Mouse (Mus musculus): Measurements from ENCODE around the gene Gjd3.
A peak's percentile ranks its signal among the peaks of the same experiment; 100 is the strongest.
"Not testable (repeated sequence)": the region's sequence is repeated elsewhere in the genome, so short reads cannot be mapped to it uniquely, and the experiment has no call there.

The Gjd3 gene

DNA sequence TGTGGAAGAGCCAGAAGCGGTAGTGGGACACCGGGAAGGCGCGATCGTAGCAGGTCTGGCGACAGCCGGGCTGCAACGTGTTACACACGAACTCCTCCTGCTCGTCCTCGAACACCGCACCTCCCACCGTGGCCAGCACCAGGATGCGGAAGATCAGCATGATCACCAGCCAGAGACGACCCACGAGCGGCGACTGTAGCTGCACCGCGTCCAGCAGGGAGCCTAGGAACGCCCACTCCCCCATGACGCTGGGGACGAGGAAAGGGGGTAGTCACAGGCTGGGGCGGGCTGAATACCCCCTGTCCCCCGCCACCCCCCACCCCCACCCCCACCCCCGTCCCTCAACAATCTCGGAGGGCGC, at the start of gene Gjd3:
Gene Gjd3, minus strand, starts transcription at position 244 of the 361 bp plus-strand sequence.
- DNase-seq (ENCODE audit: low spot score): no peak

GRCm38 (mm10) chr11:99026899-99027440, 44.2 kb upstream of the Gjd3 start:
- no peak for DNase-seq (ENCODE audit: low spot score)

- DNase-seq (ENCODE audit: low spot score): no peak
These were observed 43.1 kb upstream of the Gjd3 start for GRCm38 (mm10) chr11:99025878-99026277.

- DNase-seq (ENCODE audit: low spot score): no peak
These were observed 41.8 kb upstream of the Gjd3 start for GRCm38 (mm10) chr11:99024468-99025134.

GRCm38 (mm10) chr11:99023500-99024467, 41.0 kb upstream of the Gjd3 start, which contains the start of gene Top2a:
Gene Top2a, minus strand, starts transcription at chr11:99024189.
- peak; percentile 98 for DNase-seq (ENCODE audit: low spot score)

- DNase-seq (ENCODE audit: low spot score): no peak
These were observed 40.3 kb upstream of the Gjd3 start for GRCm38 (mm10) chr11:99023094-99023493.

GRCm38 (mm10) chr11:99022384-99022933, 39.6 kb upstream of the Gjd3 start:
- no peak for DNase-seq (ENCODE audit: low spot score)

DNA sequence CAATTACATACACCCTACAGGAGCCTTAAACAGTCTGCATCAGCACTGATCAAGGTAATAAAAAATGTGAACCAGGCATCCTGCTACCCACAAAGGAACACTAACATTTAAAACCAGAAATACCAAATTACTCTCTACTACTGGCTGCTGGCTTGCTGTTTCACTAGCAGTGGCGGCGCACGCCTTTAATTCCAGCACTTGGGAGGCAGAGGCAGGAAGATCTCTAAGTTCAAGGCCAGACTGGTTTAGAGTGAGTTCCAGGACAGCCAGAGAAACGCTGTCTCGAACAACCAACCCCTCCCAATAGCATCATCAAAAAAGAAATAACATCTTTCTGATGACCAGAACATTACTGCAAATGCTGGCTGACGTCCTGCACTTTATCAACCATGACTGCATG, 37.0 kb upstream of the Gjd3 start:
- DNase-seq (ENCODE audit: low spot score): no peak

DNA sequence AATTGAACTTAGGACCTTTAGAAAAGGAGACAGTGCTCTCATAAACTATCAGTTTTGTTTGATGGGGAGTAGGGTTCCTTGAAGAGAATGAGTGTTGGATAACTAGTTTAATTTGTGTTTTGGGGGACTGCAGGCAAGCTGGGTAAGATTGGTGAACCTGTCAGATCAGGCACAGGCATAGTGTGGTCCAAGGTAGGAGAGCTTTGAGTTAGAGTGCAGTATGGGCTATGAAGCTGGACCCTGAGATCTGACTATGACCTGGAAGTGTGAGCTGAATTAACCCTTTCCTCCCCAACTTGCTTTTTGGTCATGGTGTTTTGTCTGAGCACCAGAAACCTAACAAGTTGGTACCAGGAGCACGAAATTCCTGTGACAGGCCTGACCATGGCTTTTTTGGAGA, 31.0 kb upstream of the Gjd3 start:
- no peak for DNase-seq (ENCODE audit: low spot score)

GRCm38 (mm10) chr11:99010706-99011105, 27.9 kb upstream of the Gjd3 start:
- DNase-seq (ENCODE audit: low spot score): no peak

DNA sequence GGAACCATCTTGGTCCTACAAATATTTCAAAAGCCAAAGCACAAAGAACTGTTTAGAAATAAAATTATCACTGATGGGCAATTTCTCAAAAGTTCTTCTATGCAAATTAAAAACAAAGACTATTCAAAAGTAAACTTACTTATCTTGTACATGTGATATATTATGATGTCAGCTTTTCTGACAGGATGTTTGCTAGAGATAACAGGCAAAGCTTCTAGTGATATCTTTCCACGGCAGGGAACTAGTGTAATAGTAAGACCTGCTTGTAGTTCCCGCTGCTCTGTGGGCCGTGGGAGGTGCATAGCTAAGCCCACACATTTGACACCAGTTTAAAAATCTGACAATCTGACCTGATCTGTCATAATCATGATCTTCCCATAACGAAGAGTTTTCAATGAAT, 27.3 kb upstream of the Gjd3 start:
- no peak for DNase-seq (ENCODE audit: low spot score)

DNA sequence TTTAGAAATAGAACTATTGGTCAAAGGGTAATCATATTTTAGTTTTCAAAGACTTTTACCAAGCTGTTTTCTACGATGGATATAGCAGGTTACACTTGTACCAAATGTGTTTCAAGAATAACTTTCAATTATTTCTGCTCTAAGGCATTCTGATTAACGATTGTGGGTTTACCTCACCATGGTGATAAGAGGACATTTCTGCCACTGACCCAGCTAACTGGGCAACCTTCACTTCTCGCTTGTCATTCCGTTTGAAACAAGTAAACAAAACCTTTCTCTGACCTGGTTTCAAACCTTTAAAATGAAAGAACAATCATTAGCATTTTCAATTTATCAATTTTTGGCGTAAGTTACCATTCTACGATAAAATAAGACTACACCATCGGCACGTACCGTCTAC, 24.0 kb upstream of the Gjd3 start:
- DNase-seq (ENCODE audit: low spot score): no peak

DNA sequence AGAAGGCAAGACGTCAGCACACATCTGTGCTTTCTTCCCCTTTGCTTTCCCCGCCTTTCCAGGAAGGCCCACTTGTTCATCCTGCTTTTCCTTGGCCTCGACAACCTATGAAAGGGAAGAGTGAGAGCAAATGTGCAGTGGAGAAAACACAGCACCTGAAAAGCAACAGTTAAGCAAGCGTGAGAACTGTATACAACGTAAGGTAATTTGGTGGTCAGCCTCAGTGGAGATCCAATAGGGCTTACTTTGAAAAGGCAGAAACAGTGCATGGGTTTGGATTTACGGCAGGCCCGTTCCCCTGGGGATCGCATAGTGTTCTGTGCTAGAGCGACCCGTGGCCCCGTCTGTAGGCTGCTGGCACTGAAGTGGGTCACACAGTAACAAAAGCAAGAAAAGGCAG, 16.4 kb upstream of the Gjd3 start:
- DNase-seq (ENCODE audit: low spot score): no peak

DNA sequence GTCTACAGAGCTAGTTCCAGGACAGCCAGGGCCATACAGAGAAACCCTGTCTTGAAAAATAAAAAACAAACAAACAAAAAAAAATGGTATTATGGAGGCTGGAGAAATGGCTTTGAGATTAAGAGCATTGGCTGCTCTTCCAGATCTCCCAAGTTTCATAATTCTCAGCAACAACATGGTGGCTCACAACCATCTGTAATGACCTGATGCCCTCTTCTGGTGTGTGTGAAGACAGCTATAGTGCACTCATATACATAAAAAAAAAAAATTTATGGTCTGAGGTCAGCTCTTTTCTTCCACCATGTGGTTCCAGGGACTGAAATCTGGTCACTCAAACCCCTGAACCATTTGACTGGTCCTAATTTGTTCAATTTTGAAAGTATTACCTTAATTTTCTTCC, 16.0 kb upstream of the Gjd3 start:
- DNase-seq (ENCODE audit: low spot score): no peak

DNA sequence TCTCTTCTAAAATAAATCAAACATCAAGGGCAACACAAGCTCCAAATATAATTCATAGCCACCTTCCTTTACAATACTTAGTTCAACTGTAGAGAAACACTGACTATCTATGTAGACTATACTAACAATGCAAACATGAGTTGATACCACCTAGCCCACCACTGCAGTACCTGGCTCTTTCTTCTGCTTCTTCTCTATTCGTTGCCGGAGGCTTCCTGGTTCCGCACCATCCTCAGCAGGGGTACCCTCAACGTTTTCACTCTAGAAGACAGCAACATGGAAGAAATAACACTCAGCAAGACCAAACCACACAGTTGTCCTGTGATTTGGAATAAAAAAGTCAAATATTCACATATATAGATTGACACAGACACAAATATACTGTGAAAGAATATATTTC, 14.8 kb upstream of the Gjd3 start:
- no peak for DNase-seq (ENCODE audit: low spot score)

DNA sequence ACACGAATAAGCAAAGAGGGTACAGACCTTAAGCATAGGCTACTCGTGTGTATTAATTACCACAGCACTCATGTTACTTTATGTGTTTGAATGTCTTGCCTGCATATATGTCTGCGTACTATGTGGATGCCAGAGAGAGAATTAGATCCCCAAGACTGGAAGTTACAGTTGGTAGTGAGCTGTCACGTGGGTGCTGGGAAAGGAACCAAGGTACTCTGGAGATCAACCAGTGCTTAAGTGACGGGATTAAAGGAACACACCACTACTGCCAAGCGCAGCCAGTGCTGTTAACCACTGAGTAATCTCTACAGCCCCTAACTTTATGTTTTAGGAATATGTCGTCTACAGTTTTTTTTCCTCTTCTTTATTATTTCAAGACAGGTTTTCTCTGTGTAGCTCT, 13.2 kb upstream of the Gjd3 start:
- no peak for DNase-seq (ENCODE audit: low spot score)

DNA sequence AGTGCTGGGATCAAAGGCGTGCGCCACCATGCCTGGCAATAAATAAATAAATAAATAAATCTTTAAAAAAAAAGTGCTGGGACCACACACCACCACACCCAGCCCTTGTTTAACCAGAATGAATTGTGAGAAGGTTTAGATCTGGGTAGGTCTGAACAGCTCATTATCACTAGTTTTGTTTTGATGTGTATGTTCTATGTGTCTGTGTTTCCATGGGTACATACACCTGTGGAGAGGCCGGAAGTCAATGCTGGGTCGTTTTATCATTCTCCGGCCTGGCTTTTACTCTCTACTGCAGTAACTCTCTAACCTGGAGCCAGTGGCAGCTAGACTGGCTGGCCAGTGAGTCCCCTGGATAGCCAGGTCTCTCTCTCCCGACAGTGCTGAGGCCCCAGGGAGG, 8.1 kb upstream of the Gjd3 start:
- DNase-seq (ENCODE audit: low spot score): no peak

- not testable (repeated sequence) for DNase-seq (ENCODE audit: low spot score)
These were observed 5.4 kb upstream of the Gjd3 start for GRCm38 (mm10) chr11:98988260-98988659.

DNA sequence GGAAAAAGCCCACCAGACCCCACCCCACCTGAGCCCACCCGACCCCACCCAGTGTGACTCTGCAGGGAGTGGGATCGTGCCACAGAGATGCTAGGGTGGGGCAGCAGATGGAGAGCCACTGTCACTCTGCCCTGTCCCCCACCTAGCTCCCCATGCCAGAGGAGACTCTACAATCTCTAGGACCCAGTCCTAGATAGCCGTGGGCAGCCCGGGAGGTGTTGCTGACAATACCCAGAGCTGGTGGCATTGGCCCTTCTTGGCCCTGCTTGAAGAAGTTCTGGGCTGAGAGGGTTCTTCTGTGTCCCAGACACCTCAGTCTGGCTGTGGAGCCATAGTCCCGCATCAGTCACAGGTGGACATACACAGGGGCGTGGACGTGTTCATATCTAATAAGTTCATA, 2.7 kb upstream of the Gjd3 start:
- no peak for DNase-seq (ENCODE audit: low spot score)

- no peak for DNase-seq (ENCODE audit: low spot score)
These were observed 735 bp upstream of the Gjd3 start for GRCm38 (mm10) chr11:98983551-98983950.

- no peak for DNase-seq (ENCODE audit: low spot score)
These were observed 631 bp downstream of the Gjd3 start for GRCm38 (mm10) chr11:98981997-98982772.
